Mouse (Mus musculus) kidney, postnatal 4 days (tissue): ENCODE results near the gene Kras.
A peak's percentile ranks its signal among the peaks of the same experiment; 100 is the strongest.

Source experiments
- DNase-seq, 2 experiments: peaks; one replicate each; pipeline ENCODE4 v3.0.0; 2021; ENCODE audit warnings: mixed read lengths in 2 of 2

The Kras gene

DNA sequence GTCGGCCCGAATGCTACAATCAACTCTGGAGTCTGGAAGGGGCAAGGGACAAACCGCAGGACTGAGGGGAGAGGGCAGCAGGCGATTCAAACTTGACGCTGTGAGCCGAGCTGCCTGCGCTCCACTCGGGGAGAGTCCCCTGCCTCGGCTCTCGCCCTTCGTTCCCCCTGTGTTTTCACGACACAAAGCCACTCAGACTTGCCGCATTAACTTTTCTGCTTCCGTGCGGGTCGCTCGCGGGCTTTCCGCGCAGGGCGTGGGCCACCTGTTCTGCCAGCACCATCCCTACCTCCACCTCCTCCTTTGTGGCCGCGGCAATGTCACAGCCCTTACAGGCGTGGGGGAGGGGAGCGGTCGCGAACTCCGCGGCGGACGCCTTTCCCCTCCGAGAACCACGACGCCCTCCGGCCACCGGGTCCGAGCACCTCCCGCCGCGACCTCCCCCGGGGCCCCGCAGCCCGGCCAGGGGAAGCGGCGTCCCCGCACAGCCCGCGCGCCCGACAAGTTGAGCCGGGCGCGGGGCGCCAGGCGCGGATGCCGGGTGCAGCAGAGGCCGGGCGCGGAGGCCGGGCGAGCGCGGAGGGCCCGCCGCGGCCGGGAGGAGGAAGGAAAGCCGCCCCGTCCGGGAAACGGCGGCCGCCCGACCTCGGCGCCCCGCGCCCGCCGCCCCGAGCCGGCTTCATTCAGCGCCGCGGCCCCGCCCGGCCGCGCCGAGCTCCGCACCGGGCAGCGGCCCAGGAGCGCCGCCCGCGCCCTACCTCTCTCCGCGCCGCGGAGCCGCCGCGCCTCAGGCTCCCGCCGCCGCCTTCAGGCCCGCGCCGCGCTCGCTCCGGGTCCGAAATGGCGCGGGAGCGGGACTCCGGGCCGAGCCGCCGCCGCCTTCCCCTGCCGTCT is 501 bp downstream of the Kras start:
- DNase-seq = peak; percentile 63 to 77

DNA sequence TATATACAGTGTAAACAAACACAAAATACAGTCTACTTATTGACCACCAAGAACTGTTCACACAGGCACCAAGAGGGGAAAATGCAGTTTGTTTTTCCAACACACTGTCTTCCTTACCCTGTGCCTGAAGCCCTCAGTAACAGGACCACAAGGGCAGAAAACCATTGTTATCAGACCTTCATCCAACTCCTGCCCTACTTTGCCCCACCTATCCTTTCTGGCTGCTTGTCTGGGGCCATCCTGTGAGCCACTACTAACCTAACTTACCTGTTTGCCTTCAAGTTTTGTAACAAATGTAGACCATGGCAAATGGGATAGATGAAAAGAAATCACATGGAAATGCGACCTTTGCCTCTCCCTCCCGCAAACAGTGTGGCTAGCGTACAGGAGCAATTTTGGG is 2.2 kb downstream of the Kras start:
- no peak for DNase-seq

DNA sequence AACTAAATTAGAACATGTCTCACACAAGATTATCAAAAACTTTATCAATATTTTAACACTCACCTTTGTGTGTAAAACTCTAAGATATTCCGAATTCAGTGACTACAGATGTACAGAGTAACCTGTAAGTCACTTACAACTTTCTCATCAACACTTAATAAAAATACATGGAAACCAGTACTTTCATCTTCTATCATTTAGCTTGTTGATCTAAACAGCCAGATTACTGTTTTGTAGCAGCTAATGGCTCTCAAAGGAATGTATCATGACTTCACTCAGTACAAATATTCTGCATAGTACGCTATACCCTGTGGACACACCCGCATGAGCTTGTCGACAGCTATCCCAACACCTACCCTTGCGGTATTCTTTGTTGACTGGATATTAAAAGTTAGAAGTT is 3.2 kb downstream of the Kras start:
- no peak for DNase-seq

DNA sequence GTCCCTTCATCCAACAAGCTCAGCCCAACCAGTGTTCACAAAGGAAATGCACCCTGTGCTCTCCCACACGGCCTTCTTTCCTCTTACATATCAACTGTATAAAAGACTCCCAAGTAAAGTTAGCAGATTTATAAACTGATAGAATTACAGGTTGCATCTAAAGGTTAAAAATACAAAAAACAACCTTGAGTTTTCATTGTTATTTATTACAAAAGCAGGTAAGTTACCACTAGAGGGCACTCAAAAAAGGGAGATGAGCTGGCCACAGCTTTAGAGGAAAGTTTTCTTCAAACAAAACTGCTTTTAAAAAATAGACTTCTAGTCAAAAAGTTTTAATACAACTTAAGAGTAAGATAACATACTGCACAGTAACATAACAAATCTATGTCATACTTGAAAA is 7.5 kb downstream of the Kras start:
- no peak for DNase-seq

DNA sequence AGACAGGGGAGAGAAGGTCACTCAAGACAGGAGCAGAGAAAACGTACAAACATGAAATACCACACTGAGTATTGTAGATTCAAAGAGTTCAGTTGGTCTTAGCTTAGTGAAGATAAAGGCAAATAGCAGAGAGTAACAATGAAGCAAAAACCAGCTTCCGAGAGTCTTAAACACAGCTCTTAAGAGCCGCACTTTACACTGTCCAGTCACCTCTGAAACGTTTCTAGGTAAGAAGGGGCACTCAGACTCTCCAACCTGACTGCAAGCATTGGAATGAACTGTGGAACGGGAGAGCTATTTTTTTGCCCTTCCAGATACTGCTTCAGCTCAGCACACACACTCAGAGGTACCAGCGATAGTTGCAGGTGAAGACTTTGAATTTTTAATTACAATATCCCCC is 9.8 kb downstream of the Kras start:
- no peak for DNase-seq

DNA sequence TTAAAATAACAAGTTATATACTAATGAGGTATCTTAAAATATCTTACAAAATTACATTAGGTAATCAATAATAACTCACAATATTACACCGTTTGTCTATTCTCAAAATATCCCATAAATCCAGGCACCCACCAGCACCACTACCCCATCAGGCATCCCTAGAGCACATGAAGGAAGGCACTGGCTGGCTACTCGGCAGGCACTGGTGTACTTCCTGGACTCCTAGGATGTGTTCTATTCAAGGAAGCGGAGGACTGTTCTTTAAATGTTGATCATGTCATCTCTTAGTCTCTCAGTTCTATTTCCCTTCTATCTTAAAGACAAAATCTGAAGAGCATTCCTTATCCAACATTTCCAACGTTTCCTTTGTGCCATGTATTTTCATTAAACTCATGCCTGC is 12.9 kb downstream of the Kras start:
- no peak for DNase-seq

DNA sequence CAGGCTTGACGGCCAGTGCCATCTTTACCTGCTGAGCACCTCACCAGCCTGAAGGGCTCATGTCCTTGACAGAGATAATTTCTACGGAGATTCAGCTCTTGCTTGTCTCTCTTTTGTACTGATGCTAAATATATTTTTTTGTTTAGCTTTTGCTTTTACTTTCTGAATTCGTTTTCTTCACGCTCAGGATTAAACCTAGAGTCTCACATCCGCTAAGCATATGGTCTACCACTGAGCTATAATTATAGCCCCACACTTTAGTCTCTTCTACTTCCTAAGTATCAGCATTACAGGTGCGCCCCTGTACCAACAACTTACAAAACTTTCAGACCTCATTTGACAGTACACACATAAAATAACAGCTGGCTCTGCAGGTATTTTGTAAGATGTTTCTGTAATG is 14.7 kb downstream of the Kras start:
- DNase-seq = no peak

DNA sequence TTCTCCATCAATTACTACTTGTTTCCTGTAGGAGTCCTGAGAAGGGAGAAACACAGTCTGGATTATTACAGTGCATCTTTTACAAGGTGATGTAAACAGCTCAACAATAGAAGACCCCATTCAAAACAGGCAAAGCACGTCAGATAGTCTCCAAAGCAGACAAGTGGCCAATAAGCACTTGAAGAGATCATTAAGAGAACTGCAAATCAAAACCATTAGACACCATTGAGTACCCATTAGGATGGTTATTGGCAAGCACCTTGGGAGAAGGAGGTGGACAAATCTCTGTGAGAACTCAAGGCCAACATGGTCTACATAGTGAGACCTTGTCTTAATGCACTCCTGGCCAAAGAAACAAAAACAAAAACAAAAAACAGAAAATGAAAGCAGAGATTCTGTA is 15.6 kb downstream of the Kras start:
- no peak for DNase-seq

DNA sequence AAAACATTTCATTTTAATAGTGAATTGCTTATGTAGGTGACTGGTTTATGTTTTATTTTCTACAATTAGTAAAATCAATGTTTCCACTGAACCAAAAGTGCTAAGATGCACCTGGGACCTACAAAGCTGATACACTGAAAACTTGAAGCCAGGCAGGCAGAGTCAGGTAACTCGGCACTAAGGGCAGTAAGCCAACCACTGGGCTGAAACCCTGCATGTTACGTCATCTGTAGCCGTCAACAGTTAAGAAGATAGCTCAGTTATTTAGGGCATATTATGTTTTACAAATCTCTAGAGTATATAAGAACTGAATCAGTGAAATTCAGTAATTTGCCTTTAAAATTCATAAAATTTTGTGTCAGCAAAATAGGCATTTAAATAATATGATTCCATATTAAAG is 23.7 kb downstream of the Kras start:
- DNase-seq = no peak

DNA sequence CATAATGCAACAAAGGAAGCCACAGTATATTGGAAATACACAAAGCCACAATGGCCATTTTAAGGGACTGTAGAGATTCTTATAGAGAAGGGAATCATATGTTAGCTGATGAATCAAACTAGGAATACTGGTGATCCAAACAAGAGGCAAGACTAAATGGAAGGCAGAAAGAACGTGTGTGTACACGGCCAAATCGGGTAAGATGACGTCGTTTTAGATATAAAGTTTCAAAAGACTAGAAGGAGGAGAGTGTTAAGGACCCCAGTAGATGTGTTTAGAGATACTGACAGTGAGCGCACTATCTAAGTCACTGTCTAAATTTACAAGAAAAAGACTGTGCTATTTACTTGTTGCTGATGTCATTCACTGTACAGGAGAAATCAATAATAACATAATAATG is 25.8 kb downstream of the Kras start:
- DNase-seq = no peak

DNA sequence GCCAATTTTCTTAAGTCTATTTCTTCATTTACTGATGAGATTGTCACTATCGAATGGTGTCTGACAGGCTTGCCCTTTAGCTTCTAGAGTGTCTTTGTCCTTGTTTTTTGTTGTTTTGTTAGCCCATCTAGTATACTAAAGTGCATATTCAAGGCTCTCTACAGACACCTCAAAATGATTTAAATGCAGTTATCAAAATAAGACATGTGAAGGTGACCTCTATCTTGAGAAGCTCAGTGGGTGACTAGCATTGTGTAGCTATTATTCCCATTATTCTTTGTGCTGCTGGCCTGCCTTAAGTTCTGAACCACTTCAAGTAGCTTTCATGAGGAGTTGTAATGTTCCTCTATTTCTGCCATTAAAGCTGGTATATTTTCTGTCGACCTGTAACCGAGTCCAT is 34.2 kb downstream of the Kras start:
- DNase-seq = no peak

DNA sequence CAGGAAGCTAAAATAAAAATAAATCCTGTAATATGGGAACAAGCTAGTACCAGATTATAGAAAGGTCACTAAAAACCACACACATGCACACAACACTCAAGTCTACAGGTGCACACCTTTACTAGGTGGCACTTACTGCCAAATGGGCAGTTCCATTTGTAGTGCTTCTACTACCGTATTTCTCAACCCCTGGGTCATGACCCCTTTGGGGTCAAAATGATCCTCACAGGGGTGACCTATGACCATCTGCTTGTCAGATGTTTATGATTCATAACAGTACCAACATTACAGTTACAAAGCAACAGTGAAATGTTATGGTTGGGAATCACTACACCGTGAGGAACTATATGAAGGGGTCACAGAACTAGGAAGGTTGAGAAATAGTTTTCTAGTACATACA is 36.1 kb downstream of the Kras start:
- DNase-seq = no peak

DNA sequence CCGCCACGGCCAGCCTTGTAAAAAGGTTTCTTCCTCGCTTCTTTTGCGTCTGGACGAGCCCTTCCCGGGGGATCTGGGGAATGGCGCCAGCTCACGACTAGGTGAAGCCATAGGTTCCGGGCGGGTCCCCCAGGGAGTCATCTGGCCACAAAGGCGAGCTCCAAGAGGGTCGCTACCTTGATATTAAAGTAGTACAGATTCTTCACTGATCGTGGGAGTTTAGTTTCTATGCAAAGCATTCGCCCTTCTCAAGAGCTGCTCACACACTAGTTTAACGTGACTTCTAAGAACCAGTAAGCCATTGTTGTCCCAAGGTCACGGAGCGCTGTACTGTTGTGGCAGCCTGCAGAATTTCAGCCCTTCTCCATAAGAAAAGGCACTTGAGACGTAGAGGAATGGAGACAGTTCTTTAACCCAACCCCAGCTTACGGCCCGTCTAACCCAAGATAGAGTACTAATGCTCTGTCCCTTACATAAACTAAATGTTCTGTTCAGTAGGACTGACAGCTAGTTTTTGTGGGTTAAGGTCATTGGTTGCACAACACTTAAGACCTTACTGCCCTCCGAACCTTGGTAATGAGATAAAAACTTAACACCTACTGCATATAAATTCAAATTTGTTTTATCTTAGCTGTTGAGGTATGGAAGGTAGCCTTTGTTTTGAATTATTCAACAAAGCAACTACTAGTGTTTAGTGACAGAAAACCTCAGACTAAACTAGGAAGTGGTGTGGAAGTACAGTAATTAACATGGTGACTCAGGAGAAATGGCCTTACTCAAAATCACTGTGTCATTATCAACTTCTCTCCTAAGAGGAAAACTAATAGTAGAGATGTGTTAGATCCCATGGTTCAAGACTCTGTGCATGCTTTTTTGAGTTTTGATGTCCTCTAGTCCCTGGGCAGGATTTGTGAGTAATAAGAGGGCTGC is 38.4 kb downstream of the Kras start:
- DNase-seq = no peak

DNA sequence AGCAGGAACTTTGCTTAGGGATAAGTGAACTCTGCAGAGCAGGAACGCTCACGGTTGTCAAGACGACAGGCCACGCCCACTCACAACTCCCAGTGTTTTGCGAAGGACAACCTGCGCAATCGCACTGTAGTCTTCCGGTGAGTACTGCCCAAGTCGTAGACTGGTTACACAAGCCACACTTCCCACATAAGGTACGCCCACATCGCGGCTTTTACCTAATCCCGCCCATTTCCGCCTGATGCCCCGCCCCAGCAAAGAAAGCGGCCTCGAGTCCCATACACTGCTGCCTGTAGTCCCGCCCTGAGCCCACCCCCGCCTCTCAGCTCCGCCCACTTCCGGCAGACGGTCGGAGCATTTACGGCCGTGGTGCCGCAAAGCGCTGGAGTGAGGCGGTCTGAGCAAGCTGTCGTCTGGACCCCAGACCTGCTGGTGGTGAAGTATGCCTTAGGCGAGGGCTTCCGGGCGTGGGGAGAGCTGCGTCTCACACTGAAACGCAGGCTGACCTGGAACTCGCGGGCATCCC is 39.2 kb downstream of the Kras start, which contains the start of the genes Casc1 and Etfrf1:
Gene Casc1 (minus strand): TSS at position 190 of the 523 bp plus-strand sequence.
Gene Etfrf1 (plus strand): TSS at position 319 of the 523 bp plus-strand sequence.
- peak; percentile 99 for DNase-seq

DNA sequence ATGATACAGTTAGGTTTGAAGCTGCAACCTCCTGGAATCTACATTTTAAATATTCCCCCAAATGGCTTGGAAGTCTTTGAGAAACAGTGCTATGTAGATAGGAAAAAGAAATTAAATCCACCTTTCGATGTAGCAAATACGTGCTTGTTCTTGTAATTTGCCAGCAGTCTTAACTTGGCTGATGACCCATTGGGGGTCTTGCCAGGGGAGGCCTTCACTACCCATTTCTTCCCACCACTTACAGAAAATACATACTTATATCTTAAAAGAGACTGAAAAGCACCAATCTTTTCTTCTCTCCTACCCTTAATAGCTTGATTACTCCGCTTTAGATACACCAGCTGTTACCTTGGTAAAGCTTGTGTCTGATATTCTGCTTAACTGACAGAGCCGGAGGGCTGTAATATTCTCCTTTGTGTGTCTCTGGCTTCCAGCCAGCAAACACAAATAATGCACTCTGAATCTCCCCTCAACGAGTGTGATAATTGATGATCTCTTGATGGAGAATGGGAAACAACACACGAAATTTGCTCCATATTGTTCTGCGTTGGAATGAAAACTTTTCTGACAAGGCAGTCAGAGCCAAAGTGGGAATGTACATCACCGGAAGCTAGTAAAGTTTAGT is 39.9 kb downstream of the Kras start:
- no peak for DNase-seq

DNA sequence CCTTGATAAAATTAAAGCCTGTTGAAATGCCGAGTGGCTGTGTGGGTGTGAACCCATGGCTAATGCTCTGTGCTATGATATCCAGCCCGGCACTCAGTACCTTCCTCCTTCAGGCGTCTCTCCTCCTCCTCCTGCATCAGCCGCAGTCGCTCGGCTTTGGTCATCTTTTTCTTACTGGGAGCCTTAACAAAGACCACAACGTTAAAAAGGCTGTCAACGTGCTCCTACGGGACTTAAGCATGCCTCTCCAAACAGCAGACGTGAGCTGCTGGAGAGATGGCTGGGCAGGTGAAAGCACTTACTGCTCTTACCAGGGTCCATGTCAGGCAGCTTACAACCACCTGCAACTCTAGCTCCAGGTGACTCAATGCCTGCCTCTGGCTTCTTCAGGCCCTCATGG is 44.9 kb downstream of the Kras start:
- no peak for DNase-seq

DNA sequence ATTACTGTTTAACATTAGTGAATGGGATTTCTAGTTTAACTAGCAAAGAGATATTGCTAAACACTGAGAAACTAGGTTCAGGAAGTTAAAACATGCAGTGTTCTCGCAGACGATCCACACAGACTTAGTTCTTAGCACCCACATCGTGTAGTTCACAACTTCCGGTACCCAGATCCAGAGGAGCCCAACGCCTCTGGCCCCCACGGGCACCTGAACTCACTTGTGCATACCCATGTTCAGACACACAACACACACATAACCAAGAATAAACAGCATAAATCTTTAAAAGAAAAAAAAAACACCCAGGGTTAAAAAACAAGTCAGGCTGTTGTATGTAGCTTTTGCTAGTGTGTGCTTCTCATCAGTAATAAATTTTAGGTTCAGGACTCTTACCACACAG is 45.6 kb downstream of the Kras start:
- no peak for DNase-seq

DNA sequence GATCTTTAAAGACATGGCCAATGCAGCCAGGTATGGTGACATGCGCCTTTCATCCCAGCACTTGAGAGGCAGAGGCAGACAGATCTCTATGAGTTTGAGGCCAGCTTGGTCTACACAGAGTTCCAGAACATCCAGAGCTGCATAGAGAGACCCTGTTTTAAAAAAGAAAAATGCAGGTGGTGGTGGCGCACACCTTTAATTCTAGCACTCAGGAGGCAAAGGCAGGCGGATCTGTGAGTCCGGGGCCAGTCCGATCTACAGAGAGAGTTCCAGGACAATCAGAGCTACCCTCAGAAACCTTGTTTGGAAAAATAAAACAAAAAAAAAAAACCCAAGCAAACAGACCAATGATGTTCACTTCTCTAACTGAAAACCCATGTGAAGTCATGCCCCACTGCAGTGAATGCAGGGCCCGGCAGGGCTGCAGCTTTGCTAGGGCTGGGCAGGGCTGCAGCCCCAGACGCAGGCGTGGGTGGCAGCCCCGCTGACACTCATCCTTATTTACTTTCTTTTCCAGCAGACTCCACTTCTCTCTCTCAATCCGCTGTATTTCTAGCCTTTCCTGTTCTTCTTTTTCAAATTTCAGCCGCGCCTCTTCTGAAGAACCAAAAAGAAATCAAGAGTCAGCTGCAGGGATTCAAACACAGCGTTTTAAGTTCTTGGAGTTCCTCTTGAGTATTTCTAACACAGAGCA is 47.5 kb downstream of the Kras start:
- no peak for DNase-seq

DNA sequence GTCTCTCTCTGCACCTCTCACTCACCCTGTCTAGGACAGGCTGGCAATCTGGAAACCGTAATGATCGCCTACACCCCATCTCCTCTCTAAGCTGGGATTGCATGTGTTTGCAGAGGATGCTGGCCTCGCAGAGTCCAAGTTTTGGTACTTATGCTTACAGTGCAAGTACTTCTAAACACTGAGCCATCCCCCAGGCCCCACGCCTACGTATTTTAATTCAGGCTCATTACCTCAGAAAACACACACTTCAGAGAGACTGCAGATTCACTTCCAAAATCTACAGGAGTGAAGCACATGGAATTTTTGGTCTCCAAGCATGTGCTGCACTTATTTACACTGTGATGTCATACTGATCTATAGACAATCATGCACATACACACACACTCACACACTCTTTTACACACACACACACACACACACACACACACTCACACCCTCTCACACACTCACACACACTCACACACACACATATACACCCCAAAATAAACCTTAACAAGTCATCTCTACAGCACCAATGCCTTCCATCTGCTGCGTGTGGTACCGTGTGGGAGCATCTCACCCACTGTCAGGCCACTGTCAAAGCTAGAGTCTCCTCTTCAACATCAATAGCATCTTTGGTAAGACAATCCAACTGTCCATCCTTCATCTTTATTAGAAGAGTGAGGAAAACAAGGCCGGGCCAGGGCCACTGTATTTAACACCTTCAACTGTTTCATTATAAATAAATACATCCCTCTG is 51.9 kb downstream of the Kras start:
- no peak for DNase-seq

DNA sequence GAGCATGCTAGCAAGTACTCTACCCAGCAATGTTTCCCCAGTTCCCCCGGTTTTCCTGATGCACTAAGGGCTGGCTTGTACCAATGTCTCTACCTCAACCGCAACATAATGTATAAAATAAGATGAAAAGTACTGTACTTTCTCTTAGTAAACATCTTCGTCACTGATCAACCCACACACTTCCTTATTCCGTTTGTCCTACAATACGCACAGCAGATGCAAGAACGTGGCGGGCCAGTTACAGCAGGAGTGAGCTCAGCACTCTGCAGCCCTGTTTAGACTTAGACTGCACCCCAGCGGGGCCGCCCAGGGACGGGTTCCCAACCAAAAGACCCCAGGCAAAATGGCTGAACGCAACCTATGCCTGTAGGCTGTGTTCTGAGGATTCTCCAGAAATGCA is 56.6 kb downstream of the Kras start:
- DNase-seq = no peak

DNA sequence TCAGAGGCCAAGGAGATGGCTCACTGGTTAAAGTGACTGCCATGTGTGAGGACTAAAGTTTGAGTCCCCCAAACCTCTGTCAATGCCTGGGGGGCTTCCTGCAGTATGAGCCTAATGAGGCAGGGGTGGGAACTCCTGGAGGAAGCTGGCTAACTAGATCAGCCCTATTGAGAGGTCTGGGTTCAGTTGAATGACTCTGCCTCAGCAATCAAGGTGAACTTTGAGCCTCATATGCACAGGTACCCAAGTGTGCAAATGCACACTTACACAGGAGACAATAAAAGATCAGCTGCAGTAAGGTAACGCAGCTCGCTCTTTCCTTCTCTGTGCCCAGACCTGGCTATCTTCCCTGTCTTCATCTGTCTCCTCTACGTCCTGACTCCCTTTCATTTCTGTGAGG is 57.0 kb downstream of the Kras start:
- DNase-seq = no peak
